Mouse (Mus musculus): Measurements from ENCODE around the gene Elmo1. TPM values are rescaled to one million over a fixed set of nuclear protein-coding genes. Genes with fewer than 3 reads are reported as not detected.

The Elmo1 gene
- total and polyA plus RNA-seq, 2 experiments from 2014 or later = 35.2 to 36.4 TPM

- H3K4me2 ChIP-seq (ENCODE audit: low read depth, low read length, poor library complexity, severe bottlenecking) = no peak overlapping the region
- WGBS = 55% methylated on average over 10 of the region's 10 CpGs
- H3K4me3 ChIP-seq (ENCODE audit: low read depth, low read length) = no peak overlapping the region
- peak; percentile 61 for DNase-seq (ENCODE audit: low spot score)
- no peak for TF ChIP-seq CTCF (IDR thresholded peaks at IDR 0.05)
- no peaks in the 10 kb centered on the region for H3K27me3 ChIP-seq (ENCODE audit: insufficient read depth, low read length)
- H3K27ac ChIP-seq (ENCODE audit: low read depth, low read length) = no peak overlapping the region
- no peak for ATAC-seq (ENCODE audit: low FRiP score)
- H3K36me3 ChIP-seq (ENCODE audit: insufficient read depth, low read length) = no peaks in the 10 kb centered on the region
- H3K4me1 ChIP-seq (ENCODE audit: insufficient read depth, low read length) = no peaks in the 10 kb centered on the region
- no peak overlapping the region for H3K9ac ChIP-seq (replicated peaks; ENCODE audit: low read length, poor library complexity, severe bottlenecking)
- H3K9me3 ChIP-seq (ENCODE audit: low read length) = no peaks in the 10 kb centered on the region
Observed at GRCm38 (mm10) chr13:20512317-20513240, 422.2 kb downstream of the Elmo1 start.

DNA sequence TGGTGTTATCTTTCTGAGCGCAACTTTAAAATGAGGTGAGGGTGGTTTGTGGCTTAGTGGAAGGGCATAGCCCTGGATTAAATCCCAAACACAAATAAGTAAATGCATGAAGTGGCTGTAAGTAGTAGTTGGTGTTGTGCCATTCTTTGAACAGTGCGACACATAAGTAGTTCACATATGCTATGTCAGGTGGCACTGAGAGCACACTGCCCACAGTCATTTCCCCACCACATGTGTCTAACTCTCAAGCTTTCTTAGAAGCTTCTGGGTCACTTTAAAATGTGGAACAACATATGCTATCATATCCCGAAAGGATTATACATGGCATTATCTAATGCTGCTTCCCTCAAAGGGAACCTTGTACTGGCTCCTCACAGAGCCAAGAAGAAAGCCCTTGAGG lies 424.3 kb downstream of the Elmo1 start:
- Histone ChIP-seq H3K9ac (replicated peaks; ENCODE audit: low read length, poor library complexity, severe bottlenecking) (no peak overlapping the region), H3K4me2 (ENCODE audit: low read depth, low read length, poor library complexity, severe bottlenecking) (no peak overlapping the region), H3K27ac (ENCODE audit: low read depth, low read length) (no peak overlapping the region), H3K36me3 (ENCODE audit: insufficient read depth, low read length) (no peaks in the 10 kb centered on the region), H3K27me3 (ENCODE audit: insufficient read depth, low read length) (no peaks in the 10 kb centered on the region), H3K9me3 (ENCODE audit: low read length) (no peaks in the 10 kb centered on the region), H3K4me1 (ENCODE audit: insufficient read depth, low read length) (no peaks in the 10 kb centered on the region), H3K4me3 (ENCODE audit: low read depth, low read length) (no peak overlapping the region)
- no peak for DNase-seq (ENCODE audit: low spot score)
- no peak for ATAC-seq (ENCODE audit: low FRiP score)
- TF ChIP-seq CTCF (IDR thresholded peaks at IDR 0.05) = no peak
- WGBS = 89% methylated on average over 3 of the region's 3 CpGs

DNA sequence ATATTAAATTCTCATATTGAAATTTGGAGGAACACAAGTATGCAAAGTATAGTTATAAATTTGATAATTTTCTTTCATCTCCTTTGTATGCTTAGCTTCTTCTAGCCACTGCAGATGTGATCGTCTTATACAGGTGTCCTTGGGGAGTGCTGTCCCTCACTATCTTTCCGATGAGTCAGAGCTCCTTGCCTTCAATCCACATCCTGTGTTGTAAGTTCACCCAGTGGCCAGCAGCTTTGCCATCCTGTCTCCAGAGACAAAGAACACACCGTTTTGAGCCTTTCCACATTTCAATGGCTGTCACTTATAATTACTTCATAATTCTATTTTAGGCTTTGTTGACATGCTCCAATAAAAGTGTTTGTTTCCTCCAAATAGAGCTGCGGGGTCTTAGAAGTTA lies 425.7 kb downstream of the Elmo1 start:
- 62% methylated on average over 4 of the region's 4 CpGs for WGBS
- H3K4me3 ChIP-seq (ENCODE audit: low read depth, low read length) = no peak overlapping the region
- no peaks in the 10 kb centered on the region for H3K9me3 ChIP-seq (ENCODE audit: low read length)
- H3K27me3 ChIP-seq (ENCODE audit: insufficient read depth, low read length) = no peaks in the 10 kb centered on the region
- DNase-seq (ENCODE audit: low spot score) (no peak), ATAC-seq (ENCODE audit: low FRiP score) (no peak)
- H3K36me3 ChIP-seq (ENCODE audit: insufficient read depth, low read length) = no peaks in the 10 kb centered on the region
- no peak overlapping the region for H3K9ac ChIP-seq (replicated peaks; ENCODE audit: low read length, poor library complexity, severe bottlenecking)
- H3K27ac ChIP-seq (ENCODE audit: low read depth, low read length) = no peak overlapping the region
- no peak overlapping the region for H3K4me2 ChIP-seq (ENCODE audit: low read depth, low read length, poor library complexity, severe bottlenecking)
- no peaks in the 10 kb centered on the region for H3K4me1 ChIP-seq (ENCODE audit: insufficient read depth, low read length)
- TF ChIP-seq CTCF (IDR thresholded peaks at IDR 0.05) = no peak

DNA sequence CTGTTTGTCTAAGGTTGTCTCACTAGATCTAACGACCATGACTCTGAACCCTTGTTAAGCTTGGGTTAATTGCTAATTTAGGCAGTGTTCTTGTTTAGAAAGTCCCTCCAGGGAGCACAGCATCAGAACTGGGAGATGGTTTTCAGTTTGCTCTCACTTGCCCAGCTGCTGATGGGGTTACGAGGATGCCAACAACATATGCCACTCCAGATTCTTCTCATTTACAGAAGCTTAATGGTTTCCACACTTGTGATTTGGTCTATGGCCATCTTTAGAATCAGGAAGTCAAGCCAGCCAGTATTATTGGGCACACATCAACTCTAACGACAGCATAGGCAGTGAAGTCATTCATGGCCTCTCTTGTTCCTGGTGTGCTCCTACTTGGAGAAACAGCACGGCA lies 427.3 kb downstream of the Elmo1 start:
- H3K27me3 ChIP-seq (ENCODE audit: insufficient read depth, low read length) = no peaks in the 10 kb centered on the region
- DNase-seq (ENCODE audit: low spot score) = no peak
- H3K36me3 ChIP-seq (ENCODE audit: insufficient read depth, low read length) = no peaks in the 10 kb centered on the region
- WGBS = 79% methylated on average over 4 of the region's 4 CpGs
- H3K9ac ChIP-seq (replicated peaks; ENCODE audit: low read length, poor library complexity, severe bottlenecking) = no peak overlapping the region
- H3K4me1 ChIP-seq (ENCODE audit: insufficient read depth, low read length) = no peaks in the 10 kb centered on the region
- no peak overlapping the region for H3K27ac ChIP-seq (ENCODE audit: low read depth, low read length)
- TF ChIP-seq CTCF (IDR thresholded peaks at IDR 0.05) = no peak
- ATAC-seq (ENCODE audit: low FRiP score) = no peak
- H3K4me3 ChIP-seq (ENCODE audit: low read depth, low read length) = no peak overlapping the region
- no peak overlapping the region for H3K4me2 ChIP-seq (ENCODE audit: low read depth, low read length, poor library complexity, severe bottlenecking)
- H3K9me3 ChIP-seq (ENCODE audit: low read length) = no peaks in the 10 kb centered on the region

DNA sequence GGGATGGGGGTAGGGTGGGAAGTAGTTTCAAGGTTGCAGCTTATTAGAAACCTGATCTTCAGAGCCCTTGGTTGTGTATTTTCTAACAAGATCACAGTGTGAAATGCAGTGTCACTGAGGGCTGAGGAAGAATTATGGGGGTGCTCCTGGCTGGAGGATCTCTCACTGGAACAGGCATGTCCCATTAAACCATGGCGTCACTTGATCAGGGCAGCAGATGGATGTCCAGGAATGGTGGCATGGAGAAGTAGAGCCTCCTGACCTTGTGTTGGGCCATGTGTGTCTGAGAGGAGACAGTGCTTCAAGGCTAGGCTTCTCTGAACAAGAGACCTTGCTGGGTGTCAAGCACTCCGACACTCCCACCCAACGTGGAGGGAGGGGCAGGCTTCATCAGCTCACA lies 431.1 kb downstream of the Elmo1 start:
- Histone ChIP-seq H3K4me2 (ENCODE audit: low read depth, low read length, poor library complexity, severe bottlenecking) (no peak overlapping the region), H3K9me3 (ENCODE audit: low read length) (no peaks in the 10 kb centered on the region), H3K4me1 (ENCODE audit: insufficient read depth, low read length) (peaks cover 7% of the 10 kb centered on the region; the same call in 1 of the 2 replicates), H3K27me3 (ENCODE audit: insufficient read depth, low read length) (no peaks in the 10 kb centered on the region), H3K36me3 (ENCODE audit: insufficient read depth, low read length) (no peaks in the 10 kb centered on the region), H3K9ac (replicated peaks; ENCODE audit: low read length, poor library complexity, severe bottlenecking) (no peak overlapping the region), H3K27ac (ENCODE audit: low read depth, low read length) (no peak overlapping the region), H3K4me3 (ENCODE audit: low read depth, low read length) (no peak overlapping the region)
- DNase-seq (ENCODE audit: low spot score) (no peak), ATAC-seq (ENCODE audit: low FRiP score) (no peak)
- TF ChIP-seq CTCF (IDR thresholded peaks at IDR 0.05) = no peak
- 80% methylated on average over 3 of the region's 3 CpGs for WGBS

- Histone ChIP-seq H3K27ac (ENCODE audit: low read depth, low read length) (no peak overlapping the region), H3K27me3 (ENCODE audit: insufficient read depth, low read length) (no peaks in the 10 kb centered on the region), H3K4me3 (ENCODE audit: low read depth, low read length) (no peak overlapping the region), H3K4me1 (ENCODE audit: insufficient read depth, low read length) (peaks cover 8% of the 10 kb centered on the region; the same call in 1 of the 2 replicates), H3K9me3 (ENCODE audit: low read length) (no peaks in the 10 kb centered on the region), H3K9ac (replicated peaks; ENCODE audit: low read length, poor library complexity, severe bottlenecking) (no peak overlapping the region), H3K36me3 (ENCODE audit: insufficient read depth, low read length) (no peaks in the 10 kb centered on the region), H3K4me2 (ENCODE audit: low read depth, low read length, poor library complexity, severe bottlenecking) (no peak overlapping the region)
- no peak for TF ChIP-seq CTCF (IDR thresholded peaks at IDR 0.05)
- no peak for ATAC-seq (ENCODE audit: low FRiP score)
- WGBS = 86% methylated on average over 1 of the region's 1 CpGs
- no peak for DNase-seq (ENCODE audit: low spot score)
Observed at GRCm38 (mm10) chr13:20523671-20524070, 433.3 kb downstream of the Elmo1 start.
